In genomic region chr5:145231367-145231871, GRCm38 (mm10) we compare ENCODE assay signal across 8 mouse cellular contexts. TPM values are rescaled to one million over a fixed set of nuclear protein-coding genes. Genes with fewer than 3 reads are reported as not detected.
DNase-seq lines count a peak whose midpoint lies in the region; ATAC-seq lines count a peak whose summit lies in the region.

Gene Zfp655 (plus strand): TSS chr5:145231715.

- 2% methylated on average over 40 of the region's 42 CpGs for WGBS in heart, embryonic 14.5 days
- WGBS in liver, embryonic 13.5 days (ENCODE audit: insufficient replicate concordance) = under 1% methylated on average over 42 of the region's 42 CpGs
- WGBS in stomach, embryonic 16.5 days = under 1% methylated on average over 42 of the region's 42 CpGs

- DNase-seq in CD4-positive, CD25-positive, alpha-beta regulatory T cell, adult 2 months (ENCODE audit: low read depth, low spot score) = peak; percentile 98
- DNase-seq in fibroblast of lung, adult 2 months (ENCODE audit: low read depth) = peak; percentile 95
- peak; percentile 98 for DNase-seq in kidney, postnatal 14 days
- peak; percentile 96 for DNase-seq in liver, embryonic 13.5 days
- DNase-seq in neural tube, embryonic 10.5 days (ENCODE audit: extremely low spot score, low spot score) = peak; percentile 99

- peak within 1 kb of the TSS; percentile 98 for H3K27ac ChIP-seq in brown adipose tissue, adult 24 weeks (replicated peaks; ENCODE audit: low read depth, low read length)
- H3K27ac ChIP-seq in heart, embryonic 14.5 days (replicated peaks in 1 of 2; ENCODE audit: control insufficient read depth in 1 of 2, insufficient read depth in 1 of 2, low read depth in 2 of 2, low read length in 2 of 2) = peak within 1 kb of the TSS; percentile 91
- peak within 1 kb of the TSS; percentile 96 for H3K27ac ChIP-seq in liver, embryonic 13.5 days
- H3K27ac ChIP-seq in stomach, embryonic 16.5 days (ENCODE audit: low read length) = peak within 1 kb of the TSS; percentile 87

- no peaks in the 10 kb centered on the region for H3K9me3 ChIP-seq in heart, embryonic 14.5 days (ENCODE audit: control insufficient read depth, low read length)
- H3K9me3 ChIP-seq in liver, embryonic 13.5 days (replicated peaks) = no peaks in the 10 kb centered on the region
- no peaks in the 10 kb centered on the region for H3K9me3 ChIP-seq in stomach, embryonic 16.5 days (replicated peaks; ENCODE audit: control insufficient read depth, low read length)

- H3K4me2 ChIP-seq in heart, embryonic 14.5 days (ENCODE audit: low read length) = peak within 1 kb of the TSS; percentile 68
- H3K4me2 ChIP-seq in liver, embryonic 13.5 days = peak within 1 kb of the TSS; percentile 76
- peak within 1 kb of the TSS; percentile 85 for H3K4me2 ChIP-seq in stomach, embryonic 16.5 days (ENCODE audit: low read depth, low read length)

- H3K36me3 ChIP-seq in heart, embryonic 14.5 days (ENCODE audit: control insufficient read depth, insufficient read depth, low read length) = peaks cover 33% of the 10 kb centered on the region
- H3K36me3 ChIP-seq in liver, embryonic 13.5 days = peaks cover 33% of the 10 kb centered on the region
- H3K36me3 ChIP-seq in stomach, embryonic 16.5 days (ENCODE audit: control insufficient read depth, insufficient read depth, low read length) = peaks cover 20% of the 10 kb centered on the region

- peak within 1 kb of the TSS; percentile 99 for H3K9ac ChIP-seq in heart, embryonic 14.5 days (ENCODE audit: low read length)
- H3K9ac ChIP-seq in liver, embryonic 13.5 days = peak within 1 kb of the TSS; percentile 99
- peak within 1 kb of the TSS; percentile 98 for H3K9ac ChIP-seq in stomach, embryonic 16.5 days (ENCODE audit: low read length)

- no peaks in the 10 kb centered on the region for H3K27me3 ChIP-seq in heart, embryonic 14.5 days (ENCODE audit: control insufficient read depth, insufficient read depth, low read length)
- H3K27me3 ChIP-seq in liver, embryonic 13.5 days = no peaks in the 10 kb centered on the region
- H3K27me3 ChIP-seq in stomach, embryonic 16.5 days (ENCODE audit: control insufficient read depth, insufficient read depth, low read length) = no peaks in the 10 kb centered on the region

- peak; percentile 97 for ATAC-seq in heart, embryonic 14.5 days (ENCODE audit: insufficient number of reproducible peaks, insufficient read depth, low FRiP score, low read depth)
- ATAC-seq in liver, embryonic 13.5 days (ENCODE audit: low read depth) = peak; percentile 98
- ATAC-seq in stomach, embryonic 16.5 days (ENCODE audit: insufficient read depth, low FRiP score) = peak; percentile 98

- H3K4me3 ChIP-seq in brown adipose tissue, adult 24 weeks (ENCODE audit: insufficient read depth, low read depth, low read length) = peak within 1 kb of the TSS; percentile 84
- peak within 1 kb of the TSS; percentile 93 to 100 for H3K4me3 ChIP-seq in heart, embryonic 14.5 days (ENCODE audit: control insufficient read depth in 1 of 2, insufficient read depth in 1 of 2, low read depth in 1 of 2, low read length in 2 of 2)
- H3K4me3 ChIP-seq in liver, embryonic 13.5 days (replicated peaks) = peak within 1 kb of the TSS; percentile 99
- peak within 1 kb of the TSS; percentile 97 for H3K4me3 ChIP-seq in stomach, embryonic 16.5 days (replicated peaks; ENCODE audit: low read length)

- peaks cover 2% of the 10 kb centered on the region; the same call in 1 of the 2 replicates for H3K4me1 ChIP-seq in brown adipose tissue, adult 24 weeks (ENCODE audit: control insufficient read depth, insufficient read depth, insufficient read length, low read length)
- peaks cover 0 to 18% of the 10 kb centered on the region in 2 experiments; a peak in 2 of 4 replicates for H3K4me1 ChIP-seq in heart, embryonic 14.5 days (ENCODE audit: control insufficient read depth in 2 of 2, insufficient read depth in 2 of 2, low read length in 2 of 2)
- H3K4me1 ChIP-seq in liver, embryonic 13.5 days (replicated peaks) = peaks cover 30% of the 10 kb centered on the region
- peaks cover 6% of the 10 kb centered on the region; the same call in 1 of the 2 replicates for H3K4me1 ChIP-seq in stomach, embryonic 16.5 days (ENCODE audit: control insufficient read depth, insufficient read depth, low read length)

RNA-seq across cellular contexts. Expression of gene Zfp655, which starts in this region (rescaled TPM):
- polyA plus RNA-seq in brown adipose tissue, adult 24 weeks (2012; ENCODE audit: insufficient read depth, insufficient read length, missing spikeins) = 27.5 and 33.7 TPM in 2 replicates
- 37.3 and 38.6 TPM in 2 replicates for polyA plus RNA-seq in heart, embryonic 14.5 days (2014; fragmentation: Nextera tagmentation; extraction: Ambion mirVana)
- 18.6 and 21.8 TPM in 2 replicates for polyA plus RNA-seq in liver, embryonic 13.5 days (2015; fragmentation: Nextera tagmentation; extraction: Ambion mirVana)
- polyA plus RNA-seq in stomach, embryonic 16.5 days (2015; fragmentation: Nextera tagmentation; extraction: Ambion mirVana) = 33.8 and 34.2 TPM in 2 replicates

Comparison
In these comparisons a context has a peak if more than half of its experiments do, and no peak if none do; other contexts are left out.
1. Peak in every context shown above with its lines: DNase-seq, ATAC-seq, H3K4me3 ChIP-seq and H3K27ac ChIP-seq.